Mouse (Mus musculus): Measurements from ENCODE around the gene Abi3.

The Abi3 gene

DNA sequence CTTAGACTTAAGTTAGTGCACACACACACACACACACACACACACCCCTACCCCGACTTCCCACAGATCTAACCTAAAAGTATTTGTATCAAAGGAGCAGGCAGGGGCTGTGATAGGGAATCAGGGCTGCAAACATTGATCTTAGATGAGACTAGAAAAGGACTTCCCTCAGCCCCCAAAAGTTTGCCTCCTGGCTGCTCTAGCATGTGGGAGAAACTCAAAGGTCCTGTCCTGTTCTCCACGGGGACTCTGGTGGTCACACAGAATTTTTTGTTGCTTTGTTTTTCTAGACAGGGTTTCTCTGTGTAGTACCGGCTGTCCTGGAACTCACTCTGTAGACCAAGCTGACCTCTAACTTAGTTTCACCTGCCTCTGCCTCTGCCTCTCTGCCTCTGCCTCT, 16.7 kb downstream of the Abi3 start:
- in situ Hi-C loops (cut with MboI), result no loop called here

DNA sequence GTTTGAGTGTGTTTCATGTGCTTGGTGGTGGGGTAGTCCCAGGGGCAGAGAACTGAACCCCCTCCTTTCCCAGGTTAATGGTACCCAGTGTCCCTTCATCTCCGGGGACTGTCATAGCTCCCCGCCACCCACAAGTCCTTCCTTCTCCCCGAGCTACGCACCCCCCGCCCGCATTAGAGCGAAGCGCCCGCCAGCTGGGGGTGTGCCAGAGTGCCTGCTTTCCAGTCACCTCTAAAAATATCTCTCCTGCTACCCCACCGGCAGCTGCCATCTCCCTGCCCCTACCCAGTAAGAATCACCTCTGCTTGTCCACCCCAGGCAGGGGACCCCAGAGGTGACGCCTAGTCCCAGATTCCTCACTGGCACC, 17.4 kb downstream of the Abi3 start:
- in situ Hi-C loops (cut with MboI), result loop anchor here (5.0 kb wide), 1 partner anchor 32 kb away; no protein-coding TSS in a partner anchor

- in situ Hi-C loops (cut with MboI), result loop anchor here (5.0 kb wide), 1 partner anchor 33 kb away; no protein-coding TSS in a partner anchor
Observed at GRCm38 (mm10) chr11:95824071-95824876, 18.0 kb downstream of the Abi3 start, which contains the start of gene Phospho1. Phospho1 (plus strand) TSS chr11:95824499.

GRCm38 (mm10) chr11:95822437-95822836, 19.8 kb downstream of the Abi3 start:
- in situ Hi-C loops (cut with MboI), result loop anchor here (5.0 kb wide), 1 partner anchor 35 kb away; no protein-coding TSS in a partner anchor

- in situ Hi-C loops (cut with MboI), result loop anchor here (5.0 kb wide), 1 partner anchor 36 kb away; no protein-coding TSS in a partner anchor
Observed at GRCm38 (mm10) chr11:95821511-95821910, 20.8 kb downstream of the Abi3 start.

DNA sequence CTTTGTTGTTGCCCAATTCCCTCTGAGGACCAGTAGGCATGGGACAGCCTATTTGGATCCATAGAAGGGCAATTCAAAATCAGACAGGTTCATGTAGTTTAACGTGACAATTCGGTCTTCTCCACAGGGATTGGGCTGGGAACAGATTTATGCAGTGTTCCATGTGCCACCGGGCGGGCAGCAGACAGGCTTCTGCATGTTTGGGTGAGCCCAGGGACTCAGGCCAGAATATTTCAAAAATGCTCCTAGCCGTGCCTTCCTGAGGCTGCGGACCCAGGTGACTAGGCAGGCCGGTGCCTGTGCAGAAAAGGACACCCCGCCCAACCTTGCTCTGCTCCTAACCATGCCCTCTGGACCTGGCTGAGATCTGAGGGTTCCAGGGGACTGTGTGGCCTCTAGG, 23.1 kb downstream of the Abi3 start:
- in situ Hi-C loops (cut with MboI), result no loop called here

DNA sequence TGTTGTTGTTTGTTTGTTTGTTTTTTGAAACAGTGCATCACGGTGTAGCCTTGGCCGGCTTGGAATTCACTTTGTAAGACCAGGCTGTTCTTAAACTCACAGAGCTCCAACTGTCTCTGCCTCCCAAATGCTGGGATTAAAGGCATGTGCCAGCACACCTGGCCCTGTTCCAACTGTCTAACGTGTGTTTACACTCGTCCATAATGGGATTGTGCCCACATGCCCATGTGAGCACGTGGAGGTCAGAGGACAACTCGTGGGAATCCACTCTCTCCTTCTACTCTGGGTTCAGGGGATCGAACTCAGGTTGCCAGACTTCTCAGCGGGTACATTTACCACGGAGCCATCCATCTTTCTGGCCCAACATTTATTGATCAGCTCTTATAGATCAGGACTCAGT, 26.9 kb downstream of the Abi3 start:
- in situ Hi-C loops (cut with MboI), result no loop called here

- in situ Hi-C loops (cut with MboI), result no loop called here
Observed at GRCm38 (mm10) chr11:95814857-95815256, 27.4 kb downstream of the Abi3 start.

DNA sequence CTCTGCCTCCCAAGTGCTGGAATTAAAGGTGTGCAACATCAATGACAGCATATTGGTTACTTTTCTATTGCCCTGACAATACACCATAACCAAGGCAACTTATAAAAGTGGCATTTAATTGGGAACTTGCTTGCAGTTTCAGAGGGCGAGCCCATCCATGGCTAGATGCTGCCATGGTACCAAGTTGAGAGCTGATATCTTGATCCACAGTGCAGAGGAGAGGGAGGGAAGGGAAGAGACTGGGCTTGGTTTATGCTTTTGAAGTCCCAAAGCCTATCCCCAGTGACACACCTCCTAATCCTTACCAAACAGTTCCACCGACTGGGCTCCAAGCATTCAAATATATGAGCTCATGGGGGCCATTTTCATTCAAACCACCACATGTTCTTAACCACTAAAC, 28.2 kb downstream of the Abi3 start:
- in situ Hi-C loops (cut with MboI), result no loop called here

- in situ Hi-C loops (cut with MboI), result no loop called here
Observed at GRCm38 (mm10) chr11:95812224-95812623, 30.1 kb downstream of the Abi3 start.

- in situ Hi-C loops (cut with MboI), result no loop called here
Observed at GRCm38 (mm10) chr11:95811741-95812140, 30.5 kb downstream of the Abi3 start.

GRCm38 (mm10) chr11:95810828-95811227, 31.4 kb downstream of the Abi3 start:
- in situ Hi-C loops (cut with MboI), result no loop called here

- in situ Hi-C loops (cut with MboI), result no loop called here
Observed at GRCm38 (mm10) chr11:95809603-95810002, 32.7 kb downstream of the Abi3 start.

DNA sequence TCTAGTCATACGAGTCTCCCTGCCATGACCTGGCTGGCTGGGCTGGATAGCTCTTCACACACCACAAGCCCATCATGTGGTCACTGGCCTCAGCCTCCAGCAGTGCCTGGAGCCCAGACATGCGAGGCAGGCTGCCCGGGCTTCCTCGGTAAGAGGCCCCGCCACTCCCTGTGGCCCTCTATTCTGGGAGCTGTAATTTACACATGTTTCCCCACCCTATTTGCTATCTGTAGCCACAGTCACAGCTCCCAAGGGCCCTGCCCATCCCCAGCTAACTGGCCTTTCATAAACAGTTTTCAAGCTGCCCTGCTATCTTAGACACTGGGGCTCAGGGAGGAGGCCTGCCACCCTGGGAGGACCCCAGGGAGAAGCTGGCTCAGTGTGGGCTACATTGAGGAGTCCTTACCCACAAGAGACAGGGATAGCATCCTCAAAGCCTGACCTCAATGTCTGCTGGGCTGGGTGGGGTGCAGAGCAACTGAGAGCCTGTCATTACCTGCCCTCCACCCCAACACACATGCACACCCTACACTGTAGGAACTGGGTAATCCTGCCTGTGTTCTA, 33.7 kb downstream of the Abi3 start:
- in situ Hi-C loops (cut with MboI), result no loop called here

GRCm38 (mm10) chr11:95807884-95808283, 34.4 kb downstream of the Abi3 start:
- in situ Hi-C loops (cut with MboI), result no loop called here

DNA sequence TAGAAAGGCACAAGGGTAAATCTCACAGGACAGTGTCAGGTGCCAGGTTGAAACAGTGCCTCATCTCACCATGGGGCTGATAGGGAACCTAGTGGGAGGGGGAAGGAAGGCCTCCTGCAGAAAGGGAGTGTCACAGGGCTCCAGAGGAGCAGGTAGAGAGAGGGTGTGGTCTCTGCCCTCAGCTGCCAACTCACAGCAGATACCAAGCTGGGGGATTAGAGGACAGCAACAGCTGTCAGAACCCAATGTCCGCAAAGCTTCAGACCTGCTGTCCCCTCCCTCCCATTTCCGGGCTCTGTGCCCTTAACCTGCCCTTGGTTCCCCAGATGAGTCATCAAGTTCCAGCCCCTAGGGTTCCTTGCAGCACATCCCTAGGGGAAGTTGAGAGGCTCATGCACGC, 36.7 kb downstream of the Abi3 start:
- in situ Hi-C loops (cut with MboI), result no loop called here

DNA sequence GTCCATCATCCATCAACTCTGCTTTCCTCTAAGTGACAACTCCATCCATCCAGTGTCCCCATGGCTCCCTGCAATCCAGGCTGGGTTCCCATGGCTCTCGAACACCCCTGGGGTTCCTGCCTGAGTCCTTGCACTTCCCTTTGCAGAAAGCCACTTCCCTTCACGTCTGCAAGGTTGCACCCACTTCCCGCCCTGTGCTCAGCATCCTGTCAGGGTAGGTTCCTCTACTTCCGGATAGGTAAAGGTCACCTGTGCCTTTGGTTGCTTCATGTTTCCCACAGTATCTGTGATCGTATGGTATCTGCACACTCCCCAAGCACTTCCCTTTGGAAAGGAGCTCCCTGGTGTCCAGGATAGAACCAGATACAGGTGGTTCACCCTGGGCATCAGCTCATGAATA, 37.3 kb downstream of the Abi3 start:
- in situ Hi-C loops (cut with MboI), result no loop called here

GRCm38 (mm10) chr11:95795582-95795981, 46.7 kb downstream of the Abi3 start:
- in situ Hi-C loops (cut with MboI), result no loop called here

DNA sequence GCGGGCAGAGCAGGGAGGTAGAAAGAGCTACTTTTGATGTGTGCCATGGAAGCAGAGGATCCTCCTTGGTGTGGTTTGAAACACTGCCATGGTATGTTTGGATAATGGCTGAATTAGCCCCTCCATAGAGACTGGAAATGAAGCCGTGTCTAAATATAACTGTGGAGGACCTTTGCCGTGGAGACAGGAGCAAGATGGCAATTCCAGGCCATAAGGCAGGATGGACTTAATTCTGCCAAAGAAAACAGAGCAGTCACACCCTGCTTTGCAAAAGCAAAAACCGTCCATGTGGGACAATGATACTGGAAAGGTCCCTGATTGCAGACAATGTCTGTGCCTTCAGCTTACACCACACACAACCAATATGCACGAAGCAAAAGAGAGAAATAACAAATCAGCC, 48.1 kb downstream of the Abi3 start:
- in situ Hi-C loops (cut with MboI), result no loop called here

DNA sequence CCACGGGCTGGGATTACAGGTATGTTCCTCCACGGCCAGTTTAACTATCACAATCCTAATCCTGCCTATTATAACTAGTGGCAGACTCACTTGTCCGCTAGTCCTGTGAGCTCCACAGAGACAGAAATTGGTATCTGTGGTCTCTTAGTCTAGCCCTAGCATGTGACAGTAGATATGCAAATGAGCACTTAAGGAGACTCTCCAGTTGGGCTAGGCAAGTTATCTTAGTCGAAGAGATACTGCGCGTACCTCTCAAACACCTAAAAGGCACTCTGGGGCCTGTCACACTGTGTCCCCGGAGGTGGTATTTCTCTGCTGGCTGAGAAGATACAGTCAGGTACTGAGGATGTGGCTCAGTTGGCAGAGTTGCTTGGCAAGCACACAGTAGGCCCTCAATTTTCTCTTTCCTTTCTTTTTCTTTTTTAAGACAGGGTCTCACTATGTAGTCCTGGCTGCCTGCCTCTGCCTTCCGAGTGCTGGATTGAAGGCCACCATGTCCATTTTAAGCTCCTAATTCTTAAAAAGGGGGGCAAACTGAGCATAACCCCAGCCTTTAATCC, 49.2 kb downstream of the Abi3 start:
- in situ Hi-C loops (cut with MboI), result no loop called here

DNA sequence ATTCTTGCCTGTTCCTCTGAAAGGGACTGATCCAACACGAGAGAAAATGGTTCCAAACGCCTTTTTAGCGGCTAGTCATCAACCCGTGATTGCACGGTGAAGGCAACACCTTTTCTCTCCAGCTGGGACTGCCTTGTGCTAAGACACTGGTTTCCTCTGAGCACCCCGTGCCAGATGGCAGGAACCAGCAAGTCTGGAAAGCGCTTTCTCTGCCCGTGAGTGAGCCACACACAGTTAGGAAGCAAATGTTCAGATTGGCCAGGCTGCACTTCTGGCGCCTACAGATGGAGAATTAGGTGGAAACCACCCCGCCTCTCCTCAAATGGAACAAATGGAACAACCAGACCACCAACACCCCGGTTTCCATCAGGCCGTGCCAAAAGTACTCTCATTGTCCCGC, 50.5 kb downstream of the Abi3 start:
- in situ Hi-C loops (cut with MboI), result no loop called here

DNA sequence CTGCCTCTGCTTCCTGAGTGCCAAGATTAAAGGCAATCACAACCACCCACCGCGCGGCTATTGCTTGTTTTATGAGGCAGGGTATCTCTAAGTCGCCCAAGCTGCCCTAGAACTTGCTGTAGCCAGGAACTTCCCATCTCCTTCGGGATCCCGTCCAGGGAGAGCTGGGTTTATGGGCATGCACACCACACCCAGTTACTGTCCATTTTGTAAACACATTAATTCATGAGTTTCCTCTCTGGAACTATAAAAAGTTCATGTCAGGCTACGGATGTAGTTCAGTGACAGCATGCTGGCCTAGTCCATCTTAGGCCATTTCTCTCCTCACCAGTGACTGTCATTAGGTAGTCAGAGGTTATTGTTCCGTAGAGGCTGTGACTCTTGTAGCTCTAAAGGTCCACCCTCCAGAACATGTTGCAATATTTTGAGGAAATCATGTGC, 52.8 kb downstream of the Abi3 start:
- in situ Hi-C loops (cut with MboI), result no loop called here

DNA sequence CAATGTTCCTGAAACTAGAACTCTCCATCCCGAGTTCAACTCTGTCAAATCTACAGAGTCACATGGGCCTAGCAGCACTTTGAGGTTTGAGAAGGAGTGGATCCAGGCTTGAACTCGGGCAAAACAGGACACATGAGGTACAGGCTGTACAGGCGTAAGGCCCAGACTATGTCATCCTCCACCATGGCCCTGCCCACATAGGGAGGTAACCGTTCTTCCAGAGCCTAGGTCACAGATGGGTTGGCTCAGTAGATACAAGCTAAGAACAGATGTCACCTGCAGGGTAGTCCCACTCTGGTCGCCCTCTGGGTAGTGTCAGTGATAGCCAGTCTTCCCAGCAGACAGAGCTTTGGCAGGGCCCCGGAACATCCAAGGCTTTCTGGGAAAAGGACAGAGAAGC, 55.8 kb downstream of the Abi3 start:
- in situ Hi-C loops (cut with MboI), result no loop called here
